Mouse (Mus musculus): ENCODE measurements around the gene Ugt2b37. TPM values are rescaled to one million over a fixed set of nuclear protein-coding genes. Genes with fewer than 3 reads are reported as not detected.

Gene Ugt2b37
- polyA plus RNA-seq (2014; fragmentation: Illumina TruSeq; extraction: RNeasy Lipid Tissue Mini Kit (QIAGEN cat#74804); ENCODE audit: low read depth, low replicate concordance): not detected

GRCm38 (mm10) chr5:87254676-87255075 lies at the start of gene Ugt2b37:
Ugt2b37 (minus strand) TSS chr5:87254804.

Other genes with a start within 250 kb of the Ugt2b37 start
- 0.68 TPM for gene Ugt2b36, start 162.2 kb downstream of the Ugt2b37 start, polyA plus RNA-seq (2014; fragmentation: Illumina TruSeq; extraction: RNeasy Lipid Tissue Mini Kit (QIAGEN cat#74804); ENCODE audit: low read depth, low replicate concordance)
- 0.39 TPM for gene Ugt2b5, start 114.5 kb downstream of the Ugt2b37 start, polyA plus RNA-seq (2014; fragmentation: Illumina TruSeq; extraction: RNeasy Lipid Tissue Mini Kit (QIAGEN cat#74804); ENCODE audit: low read depth, low replicate concordance)
- 0.34 TPM for gene Ugt2a3, start 82.4 kb upstream of the Ugt2b37 start, polyA plus RNA-seq (2014; fragmentation: Illumina TruSeq; extraction: RNeasy Lipid Tissue Mini Kit (QIAGEN cat#74804); ENCODE audit: low read depth, low replicate concordance)
- not detected for gene Ugt2b38, start 169.4 kb upstream of the Ugt2b37 start, polyA plus RNA-seq (2014; fragmentation: Illumina TruSeq; extraction: RNeasy Lipid Tissue Mini Kit (QIAGEN cat#74804); ENCODE audit: low read depth, low replicate concordance)
- gene Ugt2a2, start 227.5 kb upstream of the Ugt2b37 start, polyA plus RNA-seq (2014; fragmentation: Illumina TruSeq; extraction: RNeasy Lipid Tissue Mini Kit (QIAGEN cat#74804); ENCODE audit: low read depth, low replicate concordance): not detected
- not detected for gene Gm43638, start 232.0 kb upstream of the Ugt2b37 start, polyA plus RNA-seq (2014; fragmentation: Illumina TruSeq; extraction: RNeasy Lipid Tissue Mini Kit (QIAGEN cat#74804); ENCODE audit: low read depth, low replicate concordance)
- not detected for gene Ugt2a1, start 236.1 kb upstream of the Ugt2b37 start, polyA plus RNA-seq (2014; fragmentation: Illumina TruSeq; extraction: RNeasy Lipid Tissue Mini Kit (QIAGEN cat#74804); ENCODE audit: low read depth, low replicate concordance)